Mouse (Mus musculus) stomach, embryonic 14.5 days (tissue): ENCODE results near the gene Scd2. TPM values are rescaled to one million over a fixed set of nuclear protein-coding genes. Genes with fewer than 3 reads are reported as not detected.
"Not testable (repeated sequence)": the region's sequence is repeated elsewhere in the genome, so short reads cannot be mapped to it uniquely, and the experiment has no call there.

Experiments used
- ATAC-seq: fragments of 200-750 bp; cut with Nextera tagmentation; 2 replicates; pipeline ENCODE4 v1.8.0; 2017; ENCODE audit warnings: low read depth, moderate TSS enrichment; ENCODE audit not compliant: insufficient number of reproducible peaks, insufficient read depth, low FRiP score
- H3K27ac ChIP-seq: fragments of 300-500 bp; sonication (generic); 2 replicates; pipeline ENCODE4 v1.5.1; 2014; ENCODE audit warnings: mild to moderate bottlenecking, low read length, moderate library complexity, mixed read lengths
- H3K27me3 ChIP-seq: fragments of 300-500 bp; sonication (generic); 2 replicates; pipeline ENCODE4 v1.6.1; 2014; ENCODE audit warnings: low read length, control low read depth, mixed read lengths; ENCODE audit not compliant: control insufficient read depth, insufficient read depth
- H3K36me3 ChIP-seq: fragments of 300-500 bp; sonication (generic); 2 replicates; pipeline ENCODE4 v1.6.1; 2014; ENCODE audit warnings: mild to moderate bottlenecking, control low read depth, low read length, moderate library complexity, mixed read lengths; ENCODE audit not compliant: control insufficient read depth, insufficient read depth
- H3K4me1 ChIP-seq: fragments of 300-500 bp; sonication (generic); 2 replicates; pipeline ENCODE4 v1.6.1; 2014; ENCODE audit warnings: low read length, control low read depth, mixed read lengths; ENCODE audit not compliant: control insufficient read depth, insufficient read depth
- H3K4me2 ChIP-seq: fragments of 300-500 bp; sonication (generic); replicated peaks from 2 replicates; pipeline ENCODE4 v1.6.1; 2014; ENCODE audit warnings: low read depth, low read length, control low read depth
- H3K4me3 ChIP-seq: fragments of 300-500 bp; sonication (generic); 2 replicates; pipeline ENCODE4 v1.5.1; 2014; ENCODE audit warnings: low read depth, low read length, control low read depth
- H3K9ac ChIP-seq: fragments of 300-500 bp; sonication (generic); replicated peaks from 2 replicates; pipeline ENCODE4 v1.6.1; 2014; ENCODE audit warnings: low read depth, mild to moderate bottlenecking, control low read depth, low read length, moderate library complexity, mixed read lengths
- H3K9me3 ChIP-seq: fragments of 300-500 bp; sonication (generic); 2 replicates; pipeline ENCODE4 v1.6.1; 2016; ENCODE audit warnings: low read depth, low read length, control low read depth; ENCODE audit not compliant: control insufficient read depth
- WGBS: fragments of 180-500 bp; shearing (Covaris S2); extraction: QIAGEN DNeasy Blood & Tissue Kit; methylation state at CpG from one replicate; pipeline ENCODE4 v1.1.7; 2014; 5-methylcytosine and 5-hydroxymethylcytosine counted together
- polyA plus RNA-seq: library from polyadenylated mRNA; unstranded; fragments of >200 nt; fragmentation: Nextera tagmentation; extraction: Ambion mirVana; gene quantifications from 2 replicates; pipeline ENCODE4 v1.2.1, GENCODE M21; 2014

Scd2 gene
- polyA plus RNA-seq, 1 experiment from 2014 or later = 237 TPM

DNA sequence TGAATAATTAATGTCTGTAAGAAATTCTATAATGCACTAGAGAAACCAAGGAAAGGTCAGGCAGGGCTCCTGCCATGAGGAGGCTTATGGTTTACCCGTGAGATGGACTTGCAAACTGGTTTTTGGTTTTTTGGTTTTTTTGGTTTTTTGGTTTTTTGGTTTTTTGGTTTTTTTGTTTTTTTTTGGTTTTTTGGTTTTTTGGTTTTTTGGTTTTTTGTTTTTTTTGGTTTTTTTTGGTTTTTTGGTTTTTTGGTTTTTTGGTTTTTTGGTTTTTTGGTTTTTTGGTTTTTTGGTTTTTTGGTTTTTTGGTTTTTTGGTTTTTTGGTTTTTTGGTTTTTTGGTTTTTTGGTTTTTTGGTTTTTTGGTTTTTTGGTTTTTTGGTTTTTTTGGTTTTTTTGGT lies 37.7 kb downstream of the Scd2 start:
- H3K4me2 ChIP-seq, H3K36me3 ChIP-seq, H3K4me1 ChIP-seq, H3K9me3 ChIP-seq, H3K27ac ChIP-seq, H3K9ac ChIP-seq, H3K4me3 ChIP-seq, H3K27me3 ChIP-seq, ATAC-seq: not testable (repeated sequence)
- WGBS = 100% methylated on average over 1 of the region's 1 CpGs

GRCm38 (mm10) chr19:44331911-44332310 lies 38.4 kb downstream of the Scd2 start:
- H3K4me2 ChIP-seq = no peak overlapping the region
- H3K36me3 ChIP-seq = no peaks in the 10 kb centered on the region
- H3K27ac ChIP-seq = no peak overlapping the region
- no peak overlapping the region for H3K9ac ChIP-seq
- no peaks in the 10 kb centered on the region for H3K27me3 ChIP-seq
- no peaks in the 10 kb centered on the region for H3K4me1 ChIP-seq
- H3K9me3 ChIP-seq = no peaks in the 10 kb centered on the region; the same call in 1 of the 2 replicates
- no peak for ATAC-seq
- WGBS = 83% methylated on average over 5 of the region's 5 CpGs
- no peak overlapping the region for H3K4me3 ChIP-seq

DNA sequence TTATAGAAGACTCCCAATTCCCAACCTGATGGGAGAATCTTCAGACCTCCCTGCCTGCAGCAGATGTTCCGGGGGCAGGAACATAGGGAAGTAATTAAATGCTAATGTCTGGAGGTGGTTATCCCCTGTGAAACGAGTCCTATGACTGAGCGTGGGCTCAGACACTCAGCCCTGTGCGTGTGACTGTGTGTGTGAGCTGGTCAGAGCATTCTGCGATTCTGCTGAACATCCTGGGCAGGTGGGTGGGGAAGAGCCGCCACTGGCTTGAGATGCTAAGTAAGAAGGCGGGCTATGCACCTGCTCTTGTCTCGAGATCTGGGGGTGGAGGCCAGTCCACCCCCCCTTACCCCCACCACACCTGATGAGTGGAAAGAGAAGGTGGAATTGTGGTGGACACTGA lies 38.9 kb downstream of the Scd2 start:
- no peak overlapping the region for H3K4me3 ChIP-seq
- no peaks in the 10 kb centered on the region for H3K27me3 ChIP-seq
- no peak overlapping the region for H3K27ac ChIP-seq
- no peak overlapping the region for H3K4me2 ChIP-seq
- WGBS = 77% methylated on average over 8 of the region's 8 CpGs
- no peak for ATAC-seq
- no peaks in the 10 kb centered on the region; the same call in 1 of the 2 replicates for H3K9me3 ChIP-seq
- no peak overlapping the region for H3K9ac ChIP-seq
- no peaks in the 10 kb centered on the region for H3K36me3 ChIP-seq
- no peaks in the 10 kb centered on the region for H3K4me1 ChIP-seq

DNA sequence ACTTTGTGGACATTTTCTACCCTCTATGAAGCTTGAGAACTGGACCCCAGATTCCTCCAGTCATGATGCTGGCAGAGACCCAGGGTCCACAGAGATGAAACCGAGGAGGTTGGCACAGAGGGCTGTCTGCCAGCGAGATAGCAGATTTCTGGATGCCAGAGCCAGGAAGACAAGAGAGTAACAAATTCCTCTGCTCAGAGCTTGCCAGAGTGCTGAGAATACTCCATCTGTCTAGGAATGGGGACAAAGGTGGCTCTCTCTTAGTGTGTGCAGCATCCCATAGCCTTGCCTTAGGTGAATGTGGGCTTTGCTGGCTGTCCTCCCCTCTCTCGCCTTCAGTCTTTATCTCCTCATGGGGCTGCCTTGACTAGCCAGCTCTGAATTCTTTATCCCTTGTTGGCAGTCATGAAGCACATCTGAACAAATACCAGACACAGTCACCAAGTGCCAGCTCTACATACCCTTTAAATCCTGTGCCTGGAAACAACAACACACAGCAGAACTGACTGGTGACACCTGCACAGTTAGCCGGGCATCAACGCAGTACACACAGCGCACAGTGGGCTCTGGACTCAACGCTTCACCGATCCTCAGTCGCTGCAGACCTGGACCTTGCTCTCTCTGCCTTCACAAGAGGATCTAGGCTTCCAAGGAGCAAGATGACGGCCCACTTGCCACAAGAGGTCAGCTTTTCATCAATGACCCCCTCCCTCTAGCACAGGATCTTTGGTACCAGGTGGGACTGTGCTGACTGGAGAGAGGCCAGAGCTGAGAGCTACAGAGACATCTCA lies 39.6 kb downstream of the Scd2 start, which contains the start of gene Scd4:
TSS of gene Scd4 (plus strand) at position 260 of the 791 bp plus-strand sequence.
- 88% methylated on average over 10 of the region's 10 CpGs for WGBS
- no peaks in the 10 kb centered on the region for H3K4me1 ChIP-seq
- ATAC-seq = no peak
- H3K4me3 ChIP-seq = no peak within 1 kb of the TSS
- H3K9ac ChIP-seq = no peak within 1 kb of the TSS
- H3K4me2 ChIP-seq = no peak within 1 kb of the TSS
- H3K36me3 ChIP-seq = no peaks in the 10 kb centered on the region
- H3K27me3 ChIP-seq = no peaks in the 10 kb centered on the region
- H3K27ac ChIP-seq = no peak within 1 kb of the TSS
- no peaks in the 10 kb centered on the region for H3K9me3 ChIP-seq

- Histone ChIP-seq H3K4me2 (no peak overlapping the region), H3K4me1 (no peaks in the 10 kb centered on the region), H3K9ac (no peak overlapping the region), H3K36me3 (no peaks in the 10 kb centered on the region), H3K4me3 (no peak overlapping the region), H3K27ac (no peak overlapping the region), H3K27me3 (no peaks in the 10 kb centered on the region), H3K9me3 (no peaks in the 10 kb centered on the region)
- WGBS = 83% methylated on average over 9 of the region's 9 CpGs
- ATAC-seq = no peak
Measured at GRCm38 (mm10) chr19:44333991-44334390, 40.5 kb downstream of the Scd2 start.

DNA sequence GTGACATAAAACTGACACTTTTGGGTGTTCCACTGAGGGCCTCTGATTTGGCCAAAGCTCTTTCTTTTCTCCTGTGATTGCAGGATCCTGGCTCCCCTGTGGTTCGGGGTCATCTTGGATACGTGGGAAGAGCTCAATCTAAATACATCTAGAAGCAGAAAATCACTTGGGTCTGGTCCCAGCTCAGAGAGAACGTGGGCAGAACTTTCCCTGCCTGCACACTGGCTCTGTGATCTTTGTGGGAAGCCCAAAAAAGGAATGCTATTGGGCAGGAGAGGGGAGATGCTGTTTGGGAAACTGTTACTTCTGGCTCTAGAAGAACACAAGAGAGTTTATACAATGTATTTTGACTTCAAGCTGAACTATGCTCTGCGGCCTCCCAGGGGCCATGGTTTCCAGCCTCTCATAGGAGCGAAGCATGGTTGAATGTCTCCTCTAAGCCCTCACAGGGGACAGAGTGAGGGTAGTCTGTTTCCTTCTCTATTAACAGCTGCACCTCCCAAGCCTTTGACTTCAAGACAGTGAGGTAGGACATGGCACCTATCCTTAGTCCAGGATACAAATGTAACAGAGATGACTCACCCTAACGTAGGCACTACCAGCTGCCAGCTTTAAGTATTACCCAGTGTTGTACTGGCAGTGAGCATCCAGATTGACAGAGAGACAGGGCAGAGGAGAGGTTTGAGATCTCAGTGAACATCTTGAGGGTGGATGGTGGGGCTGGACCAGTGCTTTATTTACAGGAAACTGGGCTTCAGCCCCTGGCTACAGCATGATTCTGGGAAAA lies 42.6 kb downstream of the Scd2 start:
- H3K4me3 ChIP-seq = no peak overlapping the region
- H3K27me3 ChIP-seq = no peaks in the 10 kb centered on the region
- no peaks in the 10 kb centered on the region for H3K4me1 ChIP-seq
- no peaks in the 10 kb centered on the region for H3K9me3 ChIP-seq
- H3K36me3 ChIP-seq = no peaks in the 10 kb centered on the region
- 84% methylated on average over 6 of the region's 6 CpGs for WGBS
- H3K4me2 ChIP-seq = no peak overlapping the region
- H3K9ac ChIP-seq = no peak overlapping the region
- no peak for ATAC-seq
- H3K27ac ChIP-seq = no peak overlapping the region

DNA sequence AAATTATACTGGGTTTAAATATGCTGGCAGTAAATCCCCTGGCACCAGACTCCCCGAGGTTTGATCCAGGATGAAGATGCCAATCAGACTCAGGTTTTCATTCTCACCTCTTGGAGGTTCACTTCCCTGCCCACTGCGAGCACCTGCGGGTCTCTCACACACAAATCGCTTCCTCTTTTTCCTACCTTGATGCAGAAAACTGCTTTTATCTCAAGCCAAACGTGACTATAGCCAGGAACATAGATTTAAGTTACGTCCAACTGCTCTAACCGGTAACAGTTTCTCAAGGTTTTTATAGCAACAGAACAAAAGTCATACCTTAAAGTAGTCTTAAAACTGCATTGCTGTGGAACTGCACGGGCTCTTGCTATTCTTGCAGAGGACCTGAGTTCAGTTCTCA lies 56.2 kb downstream of the Scd2 start:
- Histone ChIP-seq H3K9ac (no peak overlapping the region), H3K4me1 (no peaks in the 10 kb centered on the region), H3K9me3 (no peaks in the 10 kb centered on the region), H3K36me3 (no peaks in the 10 kb centered on the region), H3K4me3 (no peak overlapping the region), H3K4me2 (no peak overlapping the region), H3K27ac (no peak overlapping the region), H3K27me3 (no peaks in the 10 kb centered on the region)
- WGBS = 89% methylated on average over 8 of the region's 8 CpGs
- ATAC-seq = no peak

GRCm38 (mm10) chr19:44351756-44352155 lies 58.3 kb downstream of the Scd2 start:
- no peak overlapping the region for H3K4me3 ChIP-seq
- H3K9me3 ChIP-seq = no peaks in the 10 kb centered on the region
- no peak for ATAC-seq
- H3K9ac ChIP-seq = no peak overlapping the region
- no peaks in the 10 kb centered on the region for H3K27me3 ChIP-seq
- H3K27ac ChIP-seq = no peak overlapping the region
- 77% methylated on average over 7 of the region's 7 CpGs for WGBS
- no peaks in the 10 kb centered on the region for H3K36me3 ChIP-seq
- no peaks in the 10 kb centered on the region for H3K4me1 ChIP-seq
- H3K4me2 ChIP-seq = no peak overlapping the region
